Mouse (Mus musculus): Measurements from ENCODE around the gene Krt32.

Gene Krt32

GRCm38 (mm10) chr11:100055686-100056655 lies 32.1 kb downstream of the Krt32 start:
- DNase-seq (ENCODE audit: extremely low read depth, low read depth, low spot score), result peak; percentile 64

GRCm38 (mm10) chr11:100050451-100050850 lies 37.6 kb downstream of the Krt32 start, which contains the start of gene Krt31:
Gene Krt31, minus strand, starts transcription at chr11:100050551.
- no peak for DNase-seq (ENCODE audit: extremely low read depth, low read depth, low spot score)

DNA sequence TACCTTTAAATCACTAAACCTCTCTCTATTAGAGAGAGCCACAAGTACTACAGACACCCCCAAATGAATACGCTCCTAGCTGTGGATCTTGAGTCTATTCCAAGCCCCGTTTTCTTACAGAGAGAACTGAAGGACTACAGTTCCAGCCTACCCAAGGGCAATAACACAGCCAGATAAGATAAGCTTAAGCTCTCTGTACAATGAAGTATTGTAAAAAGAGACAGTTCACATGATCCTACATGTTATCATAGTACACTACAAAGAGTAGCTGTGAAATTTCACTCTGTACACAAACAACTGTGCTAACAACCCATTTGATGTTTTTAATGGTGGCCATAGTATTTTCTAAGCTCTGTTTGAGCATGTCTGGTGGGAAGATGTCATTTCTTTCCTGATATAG lies 40.8 kb downstream of the Krt32 start:
- DNase-seq (ENCODE audit: extremely low read depth, low read depth, low spot score), result no peak

- DNase-seq (ENCODE audit: extremely low read depth, low read depth, low spot score), result no peak
These were observed 41.6 kb downstream of the Krt32 start for GRCm38 (mm10) chr11:100046303-100046866.

DNA sequence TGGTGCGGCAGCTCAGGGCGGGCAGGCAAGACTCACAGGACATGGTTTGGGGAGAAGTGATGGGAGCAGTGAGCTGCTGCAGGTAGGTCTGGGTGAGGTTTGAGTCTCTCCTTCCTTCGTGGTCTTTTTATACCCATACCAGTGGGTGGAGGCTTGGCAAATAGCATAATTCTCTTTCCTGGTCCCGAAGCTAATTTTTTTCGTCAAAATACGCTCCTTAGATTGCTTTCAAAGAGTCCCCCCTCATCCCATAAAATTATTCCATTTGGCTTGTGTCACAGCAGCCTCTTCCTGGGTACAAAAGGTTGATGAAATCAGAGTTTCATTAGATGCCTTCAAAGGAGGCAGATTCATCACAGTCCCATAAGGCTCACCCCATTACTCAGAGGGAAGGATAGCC lies 46.6 kb downstream of the Krt32 start, which contains the start of gene Krt34:
Krt34 (minus strand) TSS at position 101 of the 400 bp plus-strand sequence.
- DNase-seq (ENCODE audit: extremely low read depth, low read depth, low spot score), result no peak

Data from fat pad, adult 2 months (tissue).